Mouse (Mus musculus) testis, postnatal 10 days (tissue): ENCODE data around the gene Piezo1.

ENCODE experiments used
- DNase-seq: peaks from one replicate; pipeline ENCODE4 v3.0.0; 2021; ENCODE audit warnings: low spot score

The Piezo1 gene

GRCm38 (mm10) chr8:122546066-122546755, 4.9 kb downstream of the Piezo1 start:
- DNase-seq, result no peak

GRCm38 (mm10) chr8:122544138-122544537, 7.0 kb downstream of the Piezo1 start:
- DNase-seq, result no peak

- no peak for DNase-seq
Measured at GRCm38 (mm10) chr8:122538310-122539076, 12.6 kb downstream of the Piezo1 start.

GRCm38 (mm10) chr8:122537812-122538211, 13.3 kb downstream of the Piezo1 start:
- no peak for DNase-seq

GRCm38 (mm10) chr8:122537033-122537432, 14.1 kb downstream of the Piezo1 start:
- peak; percentile 88 for DNase-seq

GRCm38 (mm10) chr8:122531312-122531711, 19.8 kb downstream of the Piezo1 start:
- DNase-seq, result no peak

- no peak for DNase-seq
Measured at GRCm38 (mm10) chr8:122529159-122529558, 22.0 kb downstream of the Piezo1 start.

- no peak for DNase-seq
Measured at GRCm38 (mm10) chr8:122527937-122528336, 23.2 kb downstream of the Piezo1 start.

GRCm38 (mm10) chr8:122526526-122527170, 24.5 kb downstream of the Piezo1 start:
- no peak for DNase-seq

- DNase-seq, result no peak
Measured at GRCm38 (mm10) chr8:122526084-122526483, 25.0 kb downstream of the Piezo1 start.

GRCm38 (mm10) chr8:122525004-122525403, 26.1 kb downstream of the Piezo1 start:
- no peak for DNase-seq

GRCm38 (mm10) chr8:122524506-122524905, 26.6 kb downstream of the Piezo1 start:
- no peak for DNase-seq

GRCm38 (mm10) chr8:122523652-122524360, 27.3 kb downstream of the Piezo1 start:
- no peak for DNase-seq

- DNase-seq, result no peak
Measured at GRCm38 (mm10) chr8:122522796-122523651, 28.1 kb downstream of the Piezo1 start.

- no peak for DNase-seq
Measured at GRCm38 (mm10) chr8:122520611-122521010, 30.5 kb downstream of the Piezo1 start.

- DNase-seq, result no peak
Measured at GRCm38 (mm10) chr8:122517541-122518190, 33.5 kb downstream of the Piezo1 start.

- no peak for DNase-seq
Measured at GRCm38 (mm10) chr8:122515699-122516098, 35.4 kb downstream of the Piezo1 start.

GRCm38 (mm10) chr8:122512392-122512791, 38.7 kb downstream of the Piezo1 start:
- no peak for DNase-seq

- DNase-seq, result no peak
Measured at GRCm38 (mm10) chr8:122511552-122511951, 39.6 kb downstream of the Piezo1 start.

- DNase-seq, result peak; percentile 85
Measured at GRCm38 (mm10) chr8:122500856-122501255, 50.3 kb downstream of the Piezo1 start.

GRCm38 (mm10) chr8:122497912-122498311, 53.2 kb downstream of the Piezo1 start:
- no peak for DNase-seq
